Mouse (Mus musculus) midbrain, postnatal 0 days (tissue): ENCODE measurements around the gene BC030499. TPM values are rescaled to one million over a fixed set of nuclear protein-coding genes. Genes with fewer than 3 reads are reported as not detected.

Experiments used
- ATAC-seq: fragments of 200-750 bp; cut with Nextera tagmentation; 2 replicates; pipeline ENCODE4 v1.8.0; 2017; ENCODE audit warnings: moderate number of reproducible peaks, mild to moderate bottlenecking, moderate TSS enrichment, moderate library complexity; ENCODE audit not compliant: low FRiP score
- DNase-seq: peaks from one replicate; pipeline ENCODE4 v3.0.0-alpha.2; 2015; ENCODE audit warnings: low spot score
- H3K27ac ChIP-seq: fragments of 300-500 bp; sonication (generic); 2 replicates; pipeline ENCODE4 v1.5.1; 2014; ENCODE audit warnings: low read depth, mild to moderate bottlenecking, low read length, mixed read lengths
- H3K27me3 ChIP-seq: fragments of 300-500 bp; sonication (generic); 2 replicates; pipeline ENCODE4 v1.6.1; 2014; ENCODE audit warnings: low read length, control low read depth, mixed read lengths; ENCODE audit not compliant: insufficient read depth
- H3K36me3 ChIP-seq: fragments of 300-500 bp; sonication (generic); 2 replicates; pipeline ENCODE4 v1.6.1; 2014; ENCODE audit warnings: low read length, control low read depth, mixed read lengths; ENCODE audit not compliant: insufficient read depth
- H3K4me1 ChIP-seq: fragments of 300-500 bp; sonication (generic); 2 replicates; pipeline ENCODE4 v1.6.1; 2014; ENCODE audit warnings: mild to moderate bottlenecking, control low read depth, antibody characterized with exemption, low read length, mixed read lengths; ENCODE audit not compliant: insufficient read depth
- H3K4me2 ChIP-seq: fragments of 300-500 bp; sonication (generic); 2 replicates; pipeline ENCODE4 v1.6.1; 2014; ENCODE audit warnings: low read depth, mild to moderate bottlenecking, low read length, mixed read lengths; ENCODE audit not compliant: poor library complexity, severe bottlenecking
- H3K4me3 ChIP-seq: fragments of 300-500 bp; sonication (generic); 2 replicates; pipeline ENCODE4 v1.5.1; 2014; ENCODE audit warnings: low read depth, mild to moderate bottlenecking, low read length, moderate library complexity
- H3K9ac ChIP-seq: fragments of 300-500 bp; sonication (generic); replicated peaks from 2 replicates; pipeline ENCODE4 v1.6.1; 2014; ENCODE audit warnings: mild to moderate bottlenecking, low read length, moderate library complexity, mixed read lengths; ENCODE audit not compliant: poor library complexity, severe bottlenecking
- H3K9me3 ChIP-seq: fragments of 300-500 bp; sonication (generic); 2 replicates; pipeline ENCODE4 v1.6.1; 2016; ENCODE audit warnings: low read length, control low read depth
- CTCF ChIP-seq: IDR thresholded peaks from 2 replicates; pipeline ENCODE4 v1.5.1; 2016; ENCODE audit warnings: antibody characterized with exemption, mild to moderate bottlenecking
- WGBS: fragments of 180-500 bp; shearing (Covaris S2); extraction: QIAGEN DNeasy Blood & Tissue Kit; methylation state at CpG from one replicate; pipeline ENCODE4 v1.1.7; 2014; 5-methylcytosine and 5-hydroxymethylcytosine counted together
- polyA plus RNA-seq: library from polyadenylated mRNA; unstranded; fragments of >200 nt; fragmentation: Nextera tagmentation; extraction: Ambion mirVana; gene quantifications from 2 replicates; pipeline ENCODE4 v1.2.1, GENCODE M21; 2015
- total RNA-seq: library from RNA; depleted of rRNA; stranded (reverse); fragments of >200 nt; gene quantifications from 2 replicates; pipeline ENCODE4 v1.2.3, GENCODE M21; 2014

Gene BC030499
- total and polyA plus RNA-seq, 2 experiments from 2014 or later = 0.12 to 0.22 TPM

- Histone ChIP-seq H3K4me1 (no peaks in the 10 kb centered on the region), H3K4me3 (no peak overlapping the region), H3K9me3 (no peaks in the 10 kb centered on the region), H3K27me3 (no peaks in the 10 kb centered on the region), H3K36me3 (peaks cover 16% of the 10 kb centered on the region), H3K27ac (no peak overlapping the region), H3K9ac (no peak overlapping the region), H3K4me2 (no peak overlapping the region)
- peak; percentile 10 for DNase-seq
- no peak for ATAC-seq
- WGBS = 100% methylated on average over 1 of the region's 1 CpGs
- TF ChIP-seq CTCF = peak; percentile 61
These were observed 34.0 kb upstream of the BC030499 start for GRCm38 (mm10) chr11:78256618-78257017.

DNA sequence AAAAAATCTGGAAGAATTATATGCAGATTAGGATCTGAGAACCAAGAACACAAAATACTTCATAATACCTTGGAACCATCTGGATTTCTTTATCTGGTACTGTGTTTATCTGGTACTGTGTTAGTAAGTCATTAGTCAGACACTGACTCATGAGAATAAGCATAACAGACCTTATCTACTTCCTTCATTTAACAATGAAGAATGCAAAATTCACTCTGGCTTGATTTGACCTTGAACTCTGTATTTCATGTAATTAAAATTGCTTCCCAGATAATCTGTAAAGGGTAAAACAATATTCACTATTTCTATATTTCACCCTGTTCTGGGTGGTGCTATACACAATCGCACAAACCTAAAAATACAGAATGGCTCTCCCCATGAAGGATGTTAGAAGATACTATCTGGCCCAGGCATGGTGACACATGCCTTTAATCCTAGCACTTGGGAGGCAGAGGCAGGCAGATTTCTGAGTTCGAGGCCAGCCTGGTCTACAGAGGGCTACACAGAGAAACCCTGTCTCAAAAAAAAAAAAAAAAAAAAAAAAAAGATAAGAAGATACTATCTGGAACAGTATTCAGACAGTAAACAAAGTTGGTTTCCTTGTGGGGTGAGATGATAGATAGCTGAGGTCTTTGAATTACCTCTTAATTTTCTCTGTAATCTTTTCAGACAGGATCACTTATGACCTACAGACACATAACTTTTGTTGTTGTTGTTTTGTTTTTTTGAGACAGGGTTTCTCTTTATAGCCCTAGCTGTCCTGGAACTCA lies 30.0 kb upstream of the BC030499 start:
- Histone ChIP-seq H3K9me3 (no peaks in the 10 kb centered on the region), H3K4me2 (peak overlapping the region; percentile 67; the same call in 1 of the 2 replicates), H3K9ac (0 out of 2 replicates have a peak overlapping the region, but pooled peaks have one; percentile 84), H3K36me3 (peaks cover 17% of the 10 kb centered on the region), H3K4me1 (no peaks in the 10 kb centered on the region), H3K4me3 (peak overlapping the region; percentile 76), H3K27ac (no peak overlapping the region), H3K27me3 (no peaks in the 10 kb centered on the region)
- WGBS = 95% methylated on average over 2 of the region's 2 CpGs
- ATAC-seq = no peak
- no peak for TF ChIP-seq CTCF
- DNase-seq = no peak

- H3K9ac ChIP-seq = peak within 1 kb of the TSS; percentile 84
- peak within 1 kb of the TSS; percentile 67 for H3K4me2 ChIP-seq
- no peak for TF ChIP-seq CTCF
- H3K4me3 ChIP-seq = peak within 1 kb of the TSS; percentile 76
- ATAC-seq (peak; percentile 97), DNase-seq (peak; percentile 96)
- no peaks in the 10 kb centered on the region for H3K9me3 ChIP-seq
- 2% methylated on average over 84 of the region's 115 CpGs for WGBS
- H3K27me3 ChIP-seq = no peaks in the 10 kb centered on the region
- peaks cover 27% of the 10 kb centered on the region for H3K36me3 ChIP-seq
- H3K27ac ChIP-seq = peak within 1 kb of the TSS; percentile 79
- H3K4me1 ChIP-seq = no peaks in the 10 kb centered on the region
These were observed 29.0 kb upstream of the BC030499 start, which contains the start of gene 2610507B11Rik for GRCm38 (mm10) chr11:78261380-78262352. TSS of gene 2610507B11Rik (plus strand) at chr11:78261752.

GRCm38 (mm10) chr11:78262550-78262949 lies 28.1 kb upstream of the BC030499 start:
- DNase-seq (peak; percentile 89), ATAC-seq (no peak)
- Histone ChIP-seq H3K4me3 (peak overlapping the region; percentile 76), H3K36me3 (peaks cover 32% of the 10 kb centered on the region), H3K9ac (no peak overlapping the region), H3K4me1 (no peaks in the 10 kb centered on the region), H3K27ac (0 out of 2 replicates have a peak overlapping the region, but pooled peaks have one; percentile 18), H3K4me2 (peak overlapping the region; percentile 67), H3K27me3 (no peaks in the 10 kb centered on the region), H3K9me3 (no peaks in the 10 kb centered on the region)
- 3% methylated on average over 8 of the region's 8 CpGs for WGBS
- peak; percentile 81 for TF ChIP-seq CTCF

GRCm38 (mm10) chr11:78265571-78265970 lies 25.1 kb upstream of the BC030499 start:
- Histone ChIP-seq H3K4me2 (no peak overlapping the region), H3K9ac (no peak overlapping the region), H3K9me3 (no peaks in the 10 kb centered on the region), H3K4me1 (no peaks in the 10 kb centered on the region), H3K27ac (no peak overlapping the region), H3K27me3 (no peaks in the 10 kb centered on the region), H3K4me3 (no peak overlapping the region), H3K36me3 (peaks cover 57% of the 10 kb centered on the region)
- no peak for TF ChIP-seq CTCF
- ATAC-seq = no peak
- no peak for DNase-seq
- 94% methylated on average over 6 of the region's 6 CpGs for WGBS
